8 mouse cellular contexts compared by ENCODE assay signal in genomic region chr12:16999739-17000497, GRCm38 (mm10). TPM values are rescaled to one million over a fixed set of nuclear protein-coding genes. Genes with fewer than 3 reads are reported as not detected.
A peak's percentile ranks its signal among the peaks of the same experiment; 100 is the strongest.
DNase-seq lines count a peak whose midpoint lies in the region; ATAC-seq lines count a peak whose summit lies in the region.

Pqlc3 (minus strand) TSS chr12:17000408.

- H3K27ac ChIP-seq in heart, embryonic 14.5 days (replicated peaks in 1 of 2; ENCODE audit: control insufficient read depth in 1 of 2, insufficient read depth in 1 of 2, low read depth in 2 of 2, low read length in 2 of 2), result no peak within 1 kb of the TSS
- peak within 1 kb of the TSS; percentile 77 for H3K27ac ChIP-seq in liver, embryonic 13.5 days
- peak within 1 kb of the TSS; percentile 85 for H3K27ac ChIP-seq in stomach, embryonic 16.5 days (ENCODE audit: low read length)

- WGBS in heart, embryonic 14.5 days, result 1% methylated on average over 57 of the region's 57 CpGs
- WGBS in liver, embryonic 13.5 days (ENCODE audit: insufficient replicate concordance), result under 1% methylated on average over 57 of the region's 57 CpGs
- WGBS in stomach, embryonic 16.5 days, result under 1% methylated on average over 56 of the region's 57 CpGs

- peak; percentile 93 for DNase-seq in CD4-positive helper T cell, adult 2 months (ENCODE audit: low read depth, low spot score)
- peak; percentile 71 for DNase-seq in brain, adult 2 months (ENCODE audit: low read depth, low spot score)
- DNase-seq in fibroblast of lung, adult 2 months (ENCODE audit: low read depth), result peak; percentile 73
- peak; percentile 90 for DNase-seq in kidney, postnatal 10 days
- DNase-seq in liver, embryonic 13.5 days, result peak; percentile 89
- DNase-seq in natural killer cell, adult 2 months (ENCODE audit: low spot score in 2 of 2), result peak; percentile 77 to 85

- peak; percentile 86 for ATAC-seq in heart, embryonic 14.5 days (ENCODE audit: insufficient number of reproducible peaks, insufficient read depth, low FRiP score, low read depth)
- peak; percentile 98 for ATAC-seq in liver, embryonic 13.5 days (ENCODE audit: low read depth)
- peak; percentile 97 for ATAC-seq in stomach, embryonic 16.5 days (ENCODE audit: insufficient read depth, low FRiP score)

- H3K36me3 ChIP-seq in heart, embryonic 14.5 days (ENCODE audit: control insufficient read depth, insufficient read depth, low read length), result peaks cover 8% of the 10 kb centered on the region; the same call in 1 of the 2 replicates
- H3K36me3 ChIP-seq in liver, embryonic 13.5 days, result no peaks in the 10 kb centered on the region
- no peaks in the 10 kb centered on the region for H3K36me3 ChIP-seq in stomach, embryonic 16.5 days (ENCODE audit: control insufficient read depth, insufficient read depth, low read length)

- H3K4me2 ChIP-seq in heart, embryonic 14.5 days (ENCODE audit: low read length), result peak within 1 kb of the TSS; percentile 89
- H3K4me2 ChIP-seq in liver, embryonic 13.5 days, result peak within 1 kb of the TSS; percentile 91
- H3K4me2 ChIP-seq in stomach, embryonic 16.5 days (ENCODE audit: low read depth, low read length), result peak within 1 kb of the TSS; percentile 92

- H3K4me3 ChIP-seq in heart, embryonic 14.5 days (ENCODE audit: control insufficient read depth in 1 of 2, insufficient read depth in 1 of 2, low read depth in 1 of 2, low read length in 2 of 2), result peak within 1 kb of the TSS; percentile 54 to 59
- peak within 1 kb of the TSS; percentile 74 for H3K4me3 ChIP-seq in liver, embryonic 13.5 days (replicated peaks)
- H3K4me3 ChIP-seq in stomach, embryonic 16.5 days (replicated peaks; ENCODE audit: low read length), result peak within 1 kb of the TSS; percentile 67

- H3K9me3 ChIP-seq in heart, embryonic 14.5 days (ENCODE audit: control insufficient read depth, low read length), result no peaks in the 10 kb centered on the region
- no peaks in the 10 kb centered on the region for H3K9me3 ChIP-seq in liver, embryonic 13.5 days (replicated peaks)
- H3K9me3 ChIP-seq in stomach, embryonic 16.5 days (replicated peaks; ENCODE audit: control insufficient read depth, low read length), result no peaks in the 10 kb centered on the region

- H3K9ac ChIP-seq in heart, embryonic 14.5 days (ENCODE audit: low read length), result peak within 1 kb of the TSS; percentile 65
- H3K9ac ChIP-seq in liver, embryonic 13.5 days, result peak within 1 kb of the TSS; percentile 75
- peak within 1 kb of the TSS; percentile 72 for H3K9ac ChIP-seq in stomach, embryonic 16.5 days (ENCODE audit: low read length)

- H3K27me3 ChIP-seq in heart, embryonic 14.5 days (ENCODE audit: control insufficient read depth, insufficient read depth, low read length), result no peaks in the 10 kb centered on the region
- H3K27me3 ChIP-seq in liver, embryonic 13.5 days, result peaks cover 29% of the 10 kb centered on the region
- H3K27me3 ChIP-seq in stomach, embryonic 16.5 days (ENCODE audit: control insufficient read depth, insufficient read depth, low read length), result no peaks in the 10 kb centered on the region

- H3K4me1 ChIP-seq in heart, embryonic 14.5 days (ENCODE audit: control insufficient read depth in 2 of 2, insufficient read depth in 2 of 2, low read length in 2 of 2), result peaks cover 4 to 15% of the 10 kb centered on the region in 2 experiments; a peak in 3 of 4 replicates
- H3K4me1 ChIP-seq in liver, embryonic 13.5 days (replicated peaks), result peaks cover 50% of the 10 kb centered on the region
- H3K4me1 ChIP-seq in stomach, embryonic 16.5 days (ENCODE audit: control insufficient read depth, insufficient read depth, low read length), result peaks cover 8% of the 10 kb centered on the region; the same call in 1 of the 2 replicates

RNA-seq across cellular contexts. Expression of gene Pqlc3, which starts in this region (rescaled TPM):
- 3.2 and 4.0 TPM in 2 replicates for polyA plus RNA-seq in heart, embryonic 14.5 days (2014; fragmentation: Nextera tagmentation; extraction: Ambion mirVana)
- polyA plus RNA-seq in liver, embryonic 13.5 days (2015; fragmentation: Nextera tagmentation; extraction: Ambion mirVana), result 5.5 and 5.7 TPM in 2 replicates
- 13.8 TPM in 2 replicates for polyA plus RNA-seq in stomach, embryonic 16.5 days (2015; fragmentation: Nextera tagmentation; extraction: Ambion mirVana)

Comparison
In these comparisons a context has a peak if more than half of its experiments do, and no peak if none do; other contexts are left out.
1. H3K27ac ChIP-seq: peak in liver, embryonic 13.5 days (single experiment) and stomach, embryonic 16.5 days (single experiment); none in heart, embryonic 14.5 days (0 of 2).
2. Peak in every context shown above with its lines, with median percentiles within 50 percentile points of each other: DNase-seq, ATAC-seq, H3K4me2 ChIP-seq, H3K4me3 ChIP-seq and H3K9ac ChIP-seq.